Mouse (Mus musculus) embryonic facial prominence, embryonic 13.5 days (tissue): Measurements from ENCODE around the gene Gm42669. TPM values are rescaled to one million over a fixed set of nuclear protein-coding genes. Genes with fewer than 3 reads are reported as not detected.

Source experiments
- ATAC-seq: fragments of 200-750 bp; cut with Nextera tagmentation; 2 replicates; pipeline ENCODE4 v1.8.0; 2017; ENCODE audit warnings: low read depth; ENCODE audit not compliant: insufficient number of reproducible peaks, insufficient read depth, low FRiP score, low TSS enrichment
- H3K27ac ChIP-seq: fragments of 300-500 bp; sonication (generic); 2 replicates; pipeline ENCODE4 v1.5.1; 2015; ENCODE audit warnings: moderate library complexity, mild to moderate bottlenecking, inconsistent platforms
- H3K27me3 ChIP-seq: fragments of 300-500 bp; sonication (generic); 2 replicates; pipeline ENCODE4 v1.6.1; 2015; ENCODE audit warnings: mild to moderate bottlenecking, inconsistent platforms
- H3K36me3 ChIP-seq: fragments of 300-500 bp; sonication (generic); 2 replicates; pipeline ENCODE4 v1.6.1; 2015; ENCODE audit warnings: mild to moderate bottlenecking, inconsistent platforms
- H3K4me1 ChIP-seq: fragments of 300-500 bp; sonication (generic); 2 replicates; pipeline ENCODE4 v1.6.1; 2015; ENCODE audit warnings: inconsistent platforms
- H3K4me2 ChIP-seq: fragments of 300-500 bp; sonication (generic); 2 replicates; pipeline ENCODE4 v1.6.1; 2015; ENCODE audit warnings: moderate library complexity, mild to moderate bottlenecking, inconsistent platforms
- H3K4me3 ChIP-seq: fragments of 300-500 bp; sonication (generic); 2 replicates; pipeline ENCODE4 v1.5.1; 2015; ENCODE audit warnings: mild to moderate bottlenecking, inconsistent platforms
- H3K9ac ChIP-seq: fragments of 300-500 bp; sonication (generic); 2 replicates; pipeline ENCODE4 v1.6.1; 2015; ENCODE audit warnings: mild to moderate bottlenecking, inconsistent platforms
- H3K9me3 ChIP-seq: fragments of 300-500 bp; sonication (generic); 2 replicates; pipeline ENCODE4 v1.6.1; 2016; ENCODE audit warnings: inconsistent platforms
- WGBS: fragments of 180-500 bp; shearing (Covaris S2); methylation state at CpG from one replicate; pipeline ENCODE4 v1.1.7; 2015; ENCODE audit warnings: mixed read lengths; 5-methylcytosine and 5-hydroxymethylcytosine counted together
- polyA plus RNA-seq: library from polyadenylated mRNA; unstranded; fragments of >200 nt; fragmentation: Nextera tagmentation; extraction: Ambion mirVana; gene quantifications from 2 replicates; pipeline ENCODE4 v1.2.1, GENCODE M21; 2015

Gm42669 gene
- polyA plus RNA-seq, 1 experiment from 2014 or later, result 0.66 TPM

- H3K4me3 ChIP-seq, result no peak overlapping the region
- no peak overlapping the region for H3K4me2 ChIP-seq
- H3K36me3 ChIP-seq, result peaks cover 6% of the 10 kb centered on the region
- H3K9ac ChIP-seq, result no peak overlapping the region
- peaks cover 4% of the 10 kb centered on the region; the same call in 1 of the 2 replicates for H3K9me3 ChIP-seq
- WGBS, result 65% methylated on average over 10 of the region's 10 CpGs
- no peaks in the 10 kb centered on the region for H3K4me1 ChIP-seq
- no peak for ATAC-seq
- no peaks in the 10 kb centered on the region for H3K27me3 ChIP-seq
- H3K27ac ChIP-seq, result 0 out of 2 replicates have a peak overlapping the region, but pooled peaks have one; percentile 7
Observed at GRCm38 (mm10) chr5:107497519-107498501, 9.6 kb upstream of the Gm42669 start.

DNA sequence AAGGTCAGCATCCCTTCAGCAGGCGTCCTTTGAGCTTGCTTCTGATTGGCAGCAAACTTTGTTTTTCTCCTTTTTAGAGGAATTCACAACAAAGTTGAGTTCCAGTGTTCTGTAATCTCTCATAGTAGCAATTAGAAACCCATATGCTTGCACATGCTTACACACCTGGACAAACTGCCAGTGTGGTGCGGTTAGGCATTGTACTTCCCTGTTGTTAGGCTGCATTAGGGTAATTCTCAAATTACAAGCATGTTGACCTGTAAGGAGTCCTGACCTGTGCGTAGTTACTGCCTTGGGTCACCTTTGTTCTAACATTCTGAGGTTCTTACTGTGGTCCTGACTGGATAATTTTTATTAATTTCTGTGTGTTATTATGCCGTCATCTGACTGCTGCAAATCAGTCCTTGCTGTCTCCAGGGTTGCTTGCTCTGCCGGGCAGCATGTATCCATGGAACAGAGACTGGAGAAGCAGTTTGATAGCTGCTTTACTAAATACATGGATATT, 8.6 kb upstream of the Gm42669 start:
- H3K36me3 ChIP-seq, result peaks cover 10% of the 10 kb centered on the region
- H3K4me1 ChIP-seq, result no peaks in the 10 kb centered on the region
- no peak overlapping the region for H3K4me2 ChIP-seq
- H3K27me3 ChIP-seq, result no peaks in the 10 kb centered on the region
- ATAC-seq, result no peak
- H3K9me3 ChIP-seq, result peaks cover 4% of the 10 kb centered on the region; the same call in 1 of the 2 replicates
- H3K4me3 ChIP-seq, result no peak overlapping the region
- no peak overlapping the region for H3K9ac ChIP-seq
- no peak overlapping the region for H3K27ac ChIP-seq
- 44% methylated on average over 5 of the region's 5 CpGs for WGBS

GRCm38 (mm10) chr5:107499891-107500535, 7.4 kb upstream of the Gm42669 start:
- 88% methylated on average over 5 of the region's 5 CpGs for WGBS
- H3K36me3 ChIP-seq, result peaks cover 6% of the 10 kb centered on the region; the same call in 1 of the 2 replicates
- H3K4me1 ChIP-seq, result no peaks in the 10 kb centered on the region
- no peak overlapping the region for H3K9ac ChIP-seq
- ATAC-seq, result no peak
- no peaks in the 10 kb centered on the region for H3K9me3 ChIP-seq
- H3K4me2 ChIP-seq, result no peak overlapping the region
- H3K27ac ChIP-seq, result no peak overlapping the region
- H3K27me3 ChIP-seq, result no peaks in the 10 kb centered on the region
- no peak overlapping the region for H3K4me3 ChIP-seq

DNA sequence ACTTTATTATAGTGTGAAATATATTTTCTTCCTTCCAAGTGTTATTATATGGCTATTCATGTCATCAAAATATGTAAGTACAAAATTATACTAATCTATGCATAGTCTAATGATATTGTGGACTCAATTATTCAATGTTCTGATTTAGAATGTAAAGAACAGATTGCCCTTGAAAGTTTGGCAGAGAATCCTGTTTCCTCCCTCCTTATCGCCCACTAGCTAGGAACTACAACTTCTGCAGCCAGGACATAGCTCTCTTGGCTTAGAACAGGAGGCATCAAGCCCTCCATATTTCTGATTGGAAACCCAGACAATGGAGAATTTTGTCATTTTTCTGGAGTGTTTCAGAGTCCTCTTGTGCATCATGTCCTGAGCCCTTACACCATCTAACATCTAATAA, 6.7 kb upstream of the Gm42669 start:
- Histone ChIP-seq H3K27ac (no peak overlapping the region), H3K4me1 (no peaks in the 10 kb centered on the region)

GRCm38 (mm10) chr5:107510503-107510902, 3.1 kb downstream of the Gm42669 start:
- Histone ChIP-seq H3K27ac (no peak overlapping the region), H3K4me3 (no peak overlapping the region), H3K9ac (no peak overlapping the region), H3K4me2 (no peak overlapping the region), H3K36me3 (peaks cover 7% of the 10 kb centered on the region), H3K9me3 (no peaks in the 10 kb centered on the region), H3K27me3 (no peaks in the 10 kb centered on the region), H3K4me1 (no peaks in the 10 kb centered on the region)
- no peak for ATAC-seq
- 84% methylated on average over 10 of the region's 10 CpGs for WGBS

More for the DNA sequence above, 6.7 kb upstream of the Gm42669 start:
- H3K4me2 ChIP-seq, result no peak overlapping the region
- H3K36me3 ChIP-seq, result peaks cover 13% of the 10 kb centered on the region; the same call in 1 of the 2 replicates
- ATAC-seq, result no peak
- H3K9ac ChIP-seq, result no peak overlapping the region
- H3K9me3 ChIP-seq, result no peaks in the 10 kb centered on the region
- H3K4me3 ChIP-seq, result no peak overlapping the region
- no peaks in the 10 kb centered on the region for H3K27me3 ChIP-seq
- WGBS, result 79% methylated on average over 1 of the region's 1 CpGs

GRCm38 (mm10) chr5:107511326-107511725, 3.9 kb downstream of the Gm42669 start:
- Histone ChIP-seq H3K9ac (no peak overlapping the region), H3K4me1 (no peaks in the 10 kb centered on the region), H3K27me3 (no peaks in the 10 kb centered on the region), H3K27ac (no peak overlapping the region), H3K36me3 (peaks cover 5% of the 10 kb centered on the region), H3K4me2 (no peak overlapping the region), H3K9me3 (no peaks in the 10 kb centered on the region), H3K4me3 (no peak overlapping the region)
- WGBS, result 63% methylated on average over 2 of the region's 2 CpGs
- no peak for ATAC-seq

DNA sequence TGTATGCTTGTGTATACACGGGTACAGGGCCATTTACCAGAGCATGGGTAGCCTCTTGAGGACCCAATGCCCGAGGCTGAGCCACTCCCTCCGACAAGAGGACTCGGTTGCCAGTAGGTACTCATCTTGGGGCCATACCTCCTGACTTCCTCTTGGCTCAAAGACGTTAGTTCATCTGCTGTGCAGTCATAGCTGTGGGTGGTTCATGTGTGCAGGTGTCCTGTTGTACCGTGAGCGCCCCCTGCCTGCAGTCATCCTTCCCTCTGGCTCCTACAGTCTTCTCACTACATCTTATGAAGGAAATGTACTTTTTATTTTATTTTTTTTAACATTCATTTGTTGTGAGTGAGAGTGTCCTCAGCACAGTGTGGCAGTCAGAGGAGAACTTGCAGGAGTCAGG, 6.2 kb downstream of the Gm42669 start:
- no peak overlapping the region for H3K9ac ChIP-seq
- H3K9me3 ChIP-seq, result no peaks in the 10 kb centered on the region
- no peaks in the 10 kb centered on the region for H3K4me1 ChIP-seq
- no peak overlapping the region for H3K27ac ChIP-seq
- no peak overlapping the region for H3K4me2 ChIP-seq
- 50% methylated on average over 7 of the region's 7 CpGs for WGBS
- no peak overlapping the region for H3K4me3 ChIP-seq
- no peaks in the 10 kb centered on the region for H3K36me3 ChIP-seq
- H3K27me3 ChIP-seq, result no peaks in the 10 kb centered on the region
- ATAC-seq, result no peak

DNA sequence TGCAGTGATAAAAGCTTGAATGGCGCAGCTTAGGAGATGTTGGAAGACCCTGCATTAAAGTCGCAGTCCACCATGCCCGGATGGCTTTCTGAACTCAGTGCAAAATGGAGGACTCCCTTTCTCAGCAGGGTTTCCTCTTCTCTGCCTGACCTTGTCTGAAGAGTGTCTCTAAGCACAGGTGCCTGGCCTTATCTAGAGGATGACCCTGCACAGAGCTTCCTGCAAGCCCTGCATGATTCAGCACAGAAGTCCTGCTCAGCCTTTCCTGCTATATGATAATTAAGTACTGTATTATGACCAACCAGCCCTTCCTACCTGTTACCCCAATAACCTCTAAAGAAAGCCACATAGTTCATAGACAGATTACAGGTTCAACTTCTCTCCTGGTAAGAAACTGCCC, 8.0 kb downstream of the Gm42669 start:
- H3K27me3 ChIP-seq, result no peaks in the 10 kb centered on the region
- no peak overlapping the region for H3K4me3 ChIP-seq
- WGBS, result 90% methylated on average over 3 of the region's 3 CpGs
- no peaks in the 10 kb centered on the region for H3K4me1 ChIP-seq
- no peaks in the 10 kb centered on the region for H3K9me3 ChIP-seq
- H3K9ac ChIP-seq, result no peak overlapping the region
- H3K27ac ChIP-seq, result no peak overlapping the region
- H3K4me2 ChIP-seq, result no peak overlapping the region
- ATAC-seq, result no peak
- no peaks in the 10 kb centered on the region for H3K36me3 ChIP-seq

GRCm38 (mm10) chr5:107516087-107516486, 8.7 kb downstream of the Gm42669 start:
- no peaks in the 10 kb centered on the region for H3K36me3 ChIP-seq
- H3K4me3 ChIP-seq, result no peak overlapping the region
- H3K27ac ChIP-seq, result no peak overlapping the region
- no peaks in the 10 kb centered on the region for H3K9me3 ChIP-seq
- no peaks in the 10 kb centered on the region for H3K27me3 ChIP-seq
- H3K4me2 ChIP-seq, result no peak overlapping the region
- WGBS, result 93% methylated on average over 1 of the region's 1 CpGs
- no peak for ATAC-seq
- no peak overlapping the region for H3K9ac ChIP-seq
- no peaks in the 10 kb centered on the region for H3K4me1 ChIP-seq

DNA sequence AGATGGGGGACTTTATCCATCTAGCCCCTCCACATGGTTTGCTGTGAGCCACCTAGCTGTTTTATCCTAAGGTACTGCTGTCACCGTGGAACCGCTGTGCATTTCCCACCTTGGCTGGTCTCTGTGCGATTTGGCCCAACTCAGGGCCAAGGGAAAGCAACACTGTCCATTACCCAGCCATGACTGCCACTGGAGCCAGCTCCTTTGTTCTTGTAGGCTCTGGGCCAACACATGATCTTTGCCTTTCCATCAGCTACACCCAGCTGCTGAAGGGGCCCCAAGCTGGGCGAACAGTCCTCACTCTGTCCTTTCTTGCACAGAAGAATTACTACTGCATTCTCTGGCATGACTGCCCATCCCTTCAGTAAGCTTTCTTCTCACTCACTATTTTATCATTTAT, 11.2 kb downstream of the Gm42669 start:
- no peak overlapping the region for H3K4me3 ChIP-seq
- H3K4me2 ChIP-seq, result no peak overlapping the region
- no peaks in the 10 kb centered on the region for H3K9me3 ChIP-seq
- H3K27ac ChIP-seq, result no peak overlapping the region
- no peak overlapping the region for H3K9ac ChIP-seq
- WGBS, result 92% methylated on average over 4 of the region's 4 CpGs
- no peak for ATAC-seq
- H3K27me3 ChIP-seq, result no peaks in the 10 kb centered on the region
- H3K4me1 ChIP-seq, result no peaks in the 10 kb centered on the region
- no peaks in the 10 kb centered on the region for H3K36me3 ChIP-seq

DNA sequence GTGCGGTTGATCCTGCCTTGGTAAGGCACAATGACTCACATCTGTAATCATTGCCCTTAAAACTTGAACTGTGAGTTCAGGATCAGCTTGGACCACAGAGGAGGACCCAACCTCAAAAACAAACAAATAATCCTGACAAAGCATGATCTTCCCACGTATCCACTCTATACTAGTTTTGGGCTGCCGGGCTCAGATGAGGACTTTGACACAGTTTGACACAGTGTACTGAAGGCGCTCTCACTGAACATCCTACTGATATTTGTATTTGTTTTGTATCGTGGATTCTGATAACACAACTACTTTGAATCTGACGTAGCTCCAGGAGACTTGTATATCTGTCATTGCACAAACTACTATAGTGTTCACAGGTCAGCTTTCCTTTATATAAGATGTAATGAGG, 14.0 kb downstream of the Gm42669 start:
- 92% methylated on average over 6 of the region's 6 CpGs for WGBS
- Histone ChIP-seq H3K27ac (no peak overlapping the region), H3K27me3 (no peaks in the 10 kb centered on the region), H3K4me3 (no peak overlapping the region), H3K9ac (no peak overlapping the region), H3K36me3 (no peaks in the 10 kb centered on the region), H3K4me2 (no peak overlapping the region), H3K4me1 (no peaks in the 10 kb centered on the region), H3K9me3 (no peaks in the 10 kb centered on the region)
- ATAC-seq, result no peak
